Mouse (Mus musculus): Measurements from ENCODE around the gene Ttc23. TPM values are rescaled to one million over a fixed set of nuclear protein-coding genes. Genes with fewer than 3 reads are reported as not detected.

The Ttc23 gene
- polyA plus RNA-seq, 1 experiment from 2014 or later = 14.4 TPM

DNA sequence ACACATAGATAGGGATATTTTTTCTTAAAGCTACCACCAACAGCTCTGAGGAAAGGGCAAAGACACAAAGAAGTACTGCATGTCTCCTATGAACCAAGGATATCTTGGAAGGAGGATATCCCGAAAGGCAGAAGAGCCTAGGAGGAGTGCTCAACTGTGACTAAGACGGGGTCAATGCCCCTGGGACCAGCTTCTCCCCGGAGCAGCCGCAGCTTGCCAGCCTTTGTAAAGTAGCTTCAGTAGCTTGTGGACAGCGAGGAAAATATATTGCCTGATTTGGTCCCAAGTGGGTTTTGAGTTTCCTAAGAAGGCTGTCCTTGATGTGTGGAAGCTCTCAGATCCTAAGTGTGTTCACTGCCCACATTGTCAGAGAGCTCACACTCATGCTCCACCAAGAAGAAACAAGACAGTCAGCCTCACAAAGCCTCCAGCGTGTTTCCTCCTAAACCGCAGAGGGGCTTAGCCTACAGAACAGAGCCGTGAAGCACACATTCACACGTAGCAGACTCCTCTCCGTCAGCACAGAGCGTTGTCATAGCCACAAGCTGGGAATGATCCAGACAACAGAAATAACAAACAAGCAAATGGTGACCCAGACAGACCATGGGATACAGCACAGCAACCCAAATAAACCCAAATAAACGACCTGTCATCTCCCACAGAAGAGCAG lies 129.6 kb downstream of the Ttc23 start:
- H3K9me3 ChIP-seq (ENCODE audit: low read length) = no peaks in the 10 kb centered on the region
- no peak overlapping the region for H3K4me3 ChIP-seq (ENCODE audit: low read depth, low read length)
- H3K4me1 ChIP-seq (ENCODE audit: insufficient read depth, low read depth, low read length) = no peaks in the 10 kb centered on the region
- no peaks in the 10 kb centered on the region for H3K36me3 ChIP-seq (ENCODE audit: insufficient read depth, low read length)
- H3K27ac ChIP-seq (ENCODE audit: low read length) = no peak overlapping the region
- WGBS = 35% methylated on average over 12 of the region's 12 CpGs
- no peaks in the 10 kb centered on the region for H3K27me3 ChIP-seq (replicated peaks; ENCODE audit: insufficient read depth, low read length)
- TF ChIP-seq CTCF (IDR thresholded peaks at IDR 0.05) = no peak
- H3K4me2 ChIP-seq (replicated peaks; ENCODE audit: low read depth, low read length) = no peak overlapping the region
- ATAC-seq = peak; percentile 58
- DNase-seq (ENCODE audit: low spot score) = peak; percentile 44
- H3K9ac ChIP-seq (replicated peaks; ENCODE audit: low read depth) = no peak overlapping the region

DNA sequence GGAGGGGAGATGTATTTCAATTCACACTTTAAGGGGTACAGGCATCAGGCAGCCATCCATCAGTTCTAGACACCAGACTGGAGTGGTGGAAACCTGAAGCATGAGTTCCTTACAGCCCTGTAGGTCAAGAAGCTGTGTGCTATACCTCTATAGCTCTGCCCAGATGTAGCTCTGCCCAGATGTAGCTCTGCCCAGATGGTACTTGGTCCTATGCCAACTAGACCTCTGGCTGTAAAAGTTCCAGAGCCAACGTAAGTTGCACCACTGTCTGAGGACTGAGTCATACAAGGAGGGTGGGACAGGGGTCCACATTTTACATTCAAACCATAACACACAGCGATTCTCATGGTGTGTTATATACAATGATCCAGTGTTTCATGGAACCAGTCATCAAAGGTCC lies 140.7 kb downstream of the Ttc23 start:
- no peaks in the 10 kb centered on the region for H3K4me1 ChIP-seq (ENCODE audit: insufficient read depth, low read depth, low read length)
- DNase-seq (ENCODE audit: low spot score) (no peak), ATAC-seq (no peak)
- H3K27ac ChIP-seq (ENCODE audit: low read length) = no peak overlapping the region
- no peak overlapping the region for H3K9ac ChIP-seq (replicated peaks; ENCODE audit: low read depth)
- no peak overlapping the region for H3K4me2 ChIP-seq (replicated peaks; ENCODE audit: low read depth, low read length)
- no peaks in the 10 kb centered on the region for H3K27me3 ChIP-seq (replicated peaks; ENCODE audit: insufficient read depth, low read length)
- 63% methylated on average over 2 of the region's 2 CpGs for WGBS
- TF ChIP-seq EP300 (IDR thresholded peaks at IDR 0.05) (no peak), CTCF (IDR thresholded peaks at IDR 0.05) (no peak)
- H3K9me3 ChIP-seq (ENCODE audit: low read length) = no peaks in the 10 kb centered on the region
- H3K4me3 ChIP-seq (ENCODE audit: low read depth, low read length) = no peak overlapping the region
- no peaks in the 10 kb centered on the region for H3K36me3 ChIP-seq (ENCODE audit: insufficient read depth, low read length)

DNA sequence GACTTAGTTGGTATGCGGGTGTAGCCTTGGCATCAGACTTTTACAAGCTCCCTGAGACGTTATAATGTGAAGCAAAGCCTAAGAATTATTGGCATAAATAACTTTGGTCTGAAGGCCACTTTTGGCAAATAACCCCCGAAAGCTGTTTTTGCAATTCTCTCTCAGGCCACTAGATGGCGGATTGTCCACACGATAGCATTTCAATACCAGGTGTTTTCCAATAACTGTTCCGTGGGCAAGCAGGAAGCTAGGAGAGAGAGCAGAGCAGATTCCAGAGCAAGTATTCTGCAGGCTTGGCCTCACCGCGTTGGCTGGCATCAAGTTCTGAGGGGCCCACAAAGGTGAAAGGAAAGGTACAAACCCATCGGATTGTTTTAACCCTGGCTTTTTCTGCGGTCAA lies 141.5 kb downstream of the Ttc23 start:
- no peak overlapping the region for H3K9ac ChIP-seq (replicated peaks; ENCODE audit: low read depth)
- ATAC-seq (peak; percentile 55), DNase-seq (ENCODE audit: low spot score) (peak; percentile 81)
- H3K4me2 ChIP-seq (replicated peaks; ENCODE audit: low read depth, low read length) = no peak overlapping the region; the same call in 1 of the 2 replicates
- H3K9me3 ChIP-seq (ENCODE audit: low read length) = no peaks in the 10 kb centered on the region
- H3K4me3 ChIP-seq (ENCODE audit: low read depth, low read length) = no peak overlapping the region
- no peaks in the 10 kb centered on the region for H3K36me3 ChIP-seq (ENCODE audit: insufficient read depth, low read length)
- TF ChIP-seq CTCF (IDR thresholded peaks at IDR 0.05) (peak; percentile 94), EP300 (IDR thresholded peaks at IDR 0.05) (no peak)
- WGBS = 12% methylated on average over 10 of the region's 10 CpGs
- no peaks in the 10 kb centered on the region for H3K27me3 ChIP-seq (replicated peaks; ENCODE audit: insufficient read depth, low read length)
- H3K27ac ChIP-seq (ENCODE audit: low read length) = no peak overlapping the region
- H3K4me1 ChIP-seq (ENCODE audit: insufficient read depth, low read depth, low read length) = no peaks in the 10 kb centered on the region

DNA sequence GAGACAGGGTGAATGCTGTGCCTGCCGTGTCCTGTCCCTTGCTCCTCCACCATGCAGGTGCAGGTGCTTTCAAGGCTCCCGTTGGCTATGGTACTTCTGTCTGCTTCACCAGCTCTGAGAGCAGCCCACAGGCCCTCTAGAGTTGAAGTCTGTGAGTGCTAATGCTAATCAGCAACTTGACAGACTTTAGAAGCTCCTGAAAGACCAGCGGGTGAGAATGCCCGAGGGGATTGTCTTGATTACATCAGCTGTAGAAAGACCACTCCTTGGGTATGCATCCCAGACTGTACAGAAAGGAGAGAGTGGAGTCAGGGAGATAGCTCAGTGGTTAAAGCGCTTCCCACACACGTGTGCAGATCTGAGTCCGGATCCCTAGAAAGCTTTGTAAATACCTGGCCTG lies 144.0 kb downstream of the Ttc23 start:
- DNase-seq (ENCODE audit: low spot score) (no peak), ATAC-seq (no peak)
- WGBS = 52% methylated on average over 7 of the region's 7 CpGs
- no peak overlapping the region for H3K4me2 ChIP-seq (replicated peaks; ENCODE audit: low read depth, low read length)
- H3K27me3 ChIP-seq (replicated peaks; ENCODE audit: insufficient read depth, low read length) = no peaks in the 10 kb centered on the region
- no peak overlapping the region for H3K4me3 ChIP-seq (ENCODE audit: low read depth, low read length)
- no peak overlapping the region for H3K9ac ChIP-seq (replicated peaks; ENCODE audit: low read depth)
- no peaks in the 10 kb centered on the region for H3K9me3 ChIP-seq (ENCODE audit: low read length)
- no peak for TF ChIP-seq EP300 (IDR thresholded peaks at IDR 0.05)
- no peak overlapping the region for H3K27ac ChIP-seq (ENCODE audit: low read length)
- H3K36me3 ChIP-seq (ENCODE audit: insufficient read depth, low read length) = no peaks in the 10 kb centered on the region
- H3K4me1 ChIP-seq (ENCODE audit: insufficient read depth, low read depth, low read length) = no peaks in the 10 kb centered on the region

DNA sequence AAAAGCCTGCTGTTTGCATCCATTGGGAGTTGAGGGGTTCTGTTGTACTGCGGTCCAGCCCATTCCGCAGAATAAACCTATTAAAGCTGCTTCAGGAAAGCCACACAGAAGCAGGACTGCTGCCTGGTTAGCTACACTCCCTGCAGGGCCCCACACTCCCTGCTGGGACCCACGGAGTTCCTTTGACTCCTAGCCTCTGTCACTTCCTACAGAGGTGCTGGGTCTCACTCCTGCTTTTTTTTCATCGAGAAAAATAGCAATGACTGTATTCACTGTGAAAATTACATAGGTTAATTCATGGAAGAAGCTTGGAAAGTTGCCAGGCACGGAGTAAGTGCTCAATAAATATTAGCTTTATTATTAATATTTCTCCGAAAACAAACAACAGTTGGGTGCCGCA lies 146.2 kb downstream of the Ttc23 start:
- no peaks in the 10 kb centered on the region for H3K4me1 ChIP-seq (ENCODE audit: insufficient read depth, low read depth, low read length)
- no peaks in the 10 kb centered on the region for H3K36me3 ChIP-seq (ENCODE audit: insufficient read depth, low read length)
- H3K9me3 ChIP-seq (ENCODE audit: low read length) = no peaks in the 10 kb centered on the region
- no peak overlapping the region for H3K27ac ChIP-seq (ENCODE audit: low read length)
- WGBS = 44% methylated on average over 7 of the region's 7 CpGs
- H3K4me2 ChIP-seq (replicated peaks; ENCODE audit: low read depth, low read length) = no peak overlapping the region
- DNase-seq (ENCODE audit: low spot score) (peak; percentile 43), ATAC-seq (no peak)
- no peak for TF ChIP-seq CTCF (IDR thresholded peaks at IDR 0.05)
- no peak for TF ChIP-seq EP300 (IDR thresholded peaks at IDR 0.05)
- H3K4me3 ChIP-seq (ENCODE audit: low read depth, low read length) = no peak overlapping the region
- H3K9ac ChIP-seq (replicated peaks; ENCODE audit: low read depth) = no peak overlapping the region
- H3K27me3 ChIP-seq (replicated peaks; ENCODE audit: insufficient read depth, low read length) = no peaks in the 10 kb centered on the region

DNA sequence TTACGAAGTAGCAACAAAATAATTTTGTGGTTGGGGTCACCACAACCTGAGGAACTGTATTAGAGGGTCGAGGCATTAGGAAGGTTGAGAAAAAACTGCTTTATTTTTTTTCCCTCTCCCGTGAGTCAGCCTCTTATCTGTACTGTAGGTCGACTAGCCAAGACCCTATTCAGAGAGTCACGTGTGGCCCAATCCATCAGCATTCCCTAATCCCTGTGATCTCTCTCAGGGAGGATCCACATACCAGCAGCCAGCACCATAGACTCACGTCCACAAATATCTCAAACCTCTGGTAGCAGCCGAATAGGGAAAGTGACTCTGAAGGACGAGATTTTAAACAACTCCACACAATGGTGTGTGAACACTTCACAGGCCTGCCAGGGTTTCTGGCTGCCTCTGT lies 149.9 kb downstream of the Ttc23 start:
- Histone ChIP-seq H3K27ac (ENCODE audit: low read length) (no peak overlapping the region), H3K36me3 (ENCODE audit: insufficient read depth, low read length) (no peaks in the 10 kb centered on the region), H3K27me3 (replicated peaks; ENCODE audit: insufficient read depth, low read length) (no peaks in the 10 kb centered on the region), H3K9ac (replicated peaks; ENCODE audit: low read depth) (no peak overlapping the region), H3K9me3 (ENCODE audit: low read length) (no peaks in the 10 kb centered on the region), H3K4me1 (ENCODE audit: insufficient read depth, low read depth, low read length) (no peaks in the 10 kb centered on the region), H3K4me3 (ENCODE audit: low read depth, low read length) (no peak overlapping the region), H3K4me2 (replicated peaks; ENCODE audit: low read depth, low read length) (no peak overlapping the region)
- ATAC-seq (no peak), DNase-seq (ENCODE audit: low spot score) (no peak)
- WGBS = 26% methylated on average over 8 of the region's 8 CpGs
- TF ChIP-seq EP300 (IDR thresholded peaks at IDR 0.05) = no peak
- no peak for TF ChIP-seq CTCF (IDR thresholded peaks at IDR 0.05)

DNA sequence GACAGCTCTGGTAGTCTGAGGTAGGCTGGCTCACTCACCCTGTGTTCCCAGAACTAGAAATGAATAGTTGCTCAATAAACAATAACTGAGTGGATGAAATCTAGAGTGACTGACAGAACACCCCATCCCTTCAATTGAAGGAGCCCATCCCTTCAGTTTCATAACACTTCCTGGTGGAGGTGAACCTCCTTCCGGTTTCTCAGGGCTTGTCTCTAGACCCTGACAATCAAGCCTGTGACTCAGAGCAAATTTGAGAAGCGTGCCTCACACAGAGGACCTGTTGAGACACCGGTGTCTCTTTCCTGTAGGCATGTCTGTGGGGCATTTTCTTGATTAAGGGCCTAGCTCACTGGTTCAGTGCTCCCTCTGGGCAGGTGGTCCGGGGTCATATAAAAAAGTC lies 151.3 kb downstream of the Ttc23 start:
- no peak for TF ChIP-seq CTCF (IDR thresholded peaks at IDR 0.05)
- Histone ChIP-seq H3K4me1 (ENCODE audit: insufficient read depth, low read depth, low read length) (no peaks in the 10 kb centered on the region), H3K4me2 (replicated peaks; ENCODE audit: low read depth, low read length) (no peak overlapping the region), H3K27me3 (replicated peaks; ENCODE audit: insufficient read depth, low read length) (no peaks in the 10 kb centered on the region), H3K9me3 (ENCODE audit: low read length) (no peaks in the 10 kb centered on the region), H3K9ac (replicated peaks; ENCODE audit: low read depth) (no peak overlapping the region), H3K27ac (ENCODE audit: low read length) (no peak overlapping the region), H3K36me3 (ENCODE audit: insufficient read depth, low read length) (no peaks in the 10 kb centered on the region), H3K4me3 (ENCODE audit: low read depth, low read length) (no peak overlapping the region)
- DNase-seq (ENCODE audit: low spot score) (no peak), ATAC-seq (no peak)
- WGBS = 86% methylated on average over 4 of the region's 4 CpGs
